Mouse (Mus musculus): ENCODE data around the gene Eno3. TPM values are rescaled to one million over a fixed set of nuclear protein-coding genes. Genes with fewer than 3 reads are reported as not detected.

The Eno3 gene
- total and polyA plus RNA-seq, 3 experiments: 1,222 to 1,659 (median 1,523) TPM

DNA sequence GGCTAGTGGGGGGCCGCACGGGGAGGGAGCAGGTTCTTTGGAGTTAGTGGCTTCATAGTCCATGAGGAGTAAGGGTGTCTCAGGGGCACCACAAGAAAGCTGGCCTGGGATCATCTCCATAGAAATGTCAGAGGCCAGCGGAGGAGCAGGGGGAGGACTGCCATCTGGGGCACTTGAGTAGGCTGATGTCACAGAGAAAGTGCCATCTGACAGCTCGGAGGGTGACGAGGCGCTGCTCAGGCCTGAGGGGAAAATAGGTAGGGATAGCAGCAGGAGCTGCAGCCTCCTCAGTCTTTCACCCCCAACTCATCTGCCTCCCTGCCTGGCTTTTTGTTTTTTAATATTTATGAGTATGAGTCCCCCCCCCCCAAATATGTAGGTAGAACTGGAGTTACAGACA lies 17.0 kb downstream of the Eno3 start:
- 89% methylated on average over 6 of the region's 6 CpGs for WGBS

DNA sequence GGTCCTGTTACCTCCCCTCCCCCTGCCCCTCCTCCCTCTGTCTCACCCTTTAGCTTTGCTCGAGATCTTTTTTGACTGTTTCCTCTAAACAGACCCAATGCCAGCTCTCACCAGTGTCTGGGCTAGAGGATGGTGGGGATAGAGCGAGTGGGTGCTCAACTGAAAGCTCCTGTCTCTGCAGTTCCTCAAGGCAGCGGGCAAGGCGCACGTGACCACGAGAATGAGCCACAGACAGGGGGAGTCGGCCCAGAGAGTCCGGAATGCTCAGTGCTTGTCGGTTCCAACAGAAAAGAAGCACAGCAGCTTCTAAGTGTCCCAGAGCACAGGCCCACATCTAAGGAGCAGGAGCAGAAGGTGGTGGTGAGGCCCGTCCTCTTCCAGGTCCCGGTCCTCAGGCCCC lies 17.5 kb downstream of the Eno3 start:
- no peak overlapping the region for H3K9ac ChIP-seq (ENCODE audit: low read depth, low read length)
- DNase-seq: no peak
- WGBS: 78% methylated on average over 11 of the region's 11 CpGs
- H3K4me3 ChIP-seq: no peak overlapping the region
- no peak overlapping the region for H3K27ac ChIP-seq
- intact Hi-C loops (cut with DNase I): no loop called here
- no peak for TF ChIP-seq EP300 (IDR thresholded peaks at IDR 0.05; ENCODE audit: insufficient read depth, low read depth, low read length)
- TF ChIP-seq CTCF (IDR thresholded peaks at IDR 0.05): no peak
- no peak for TF ChIP-seq POLR2A (IDR thresholded peaks at IDR 0.05; ENCODE audit: insufficient read depth, low read depth, low read length)
- no peaks in the 10 kb centered on the region for H3K4me1 ChIP-seq (ENCODE audit: control insufficient read depth, insufficient read depth, low read length)
- H3K79me2 ChIP-seq (replicated peaks; ENCODE audit: control insufficient read depth, insufficient read depth, low read length): no peaks in the 10 kb centered on the region
- H3K27me3 ChIP-seq (ENCODE audit: control insufficient read depth, insufficient read depth, low read length): no peaks in the 10 kb centered on the region
- H3K36me3 ChIP-seq (ENCODE audit: control insufficient read depth, insufficient read depth, low read length): no peaks in the 10 kb centered on the region; the same call in 1 of the 2 replicates

More for the DNA sequence above, 17.0 kb downstream of the Eno3 start:
- intact Hi-C loops (cut with DNase I): no loop called here
- Histone ChIP-seq H3K27ac (no peak overlapping the region), H3K79me2 (replicated peaks; ENCODE audit: control insufficient read depth, insufficient read depth, low read length) (no peaks in the 10 kb centered on the region), H3K27me3 (ENCODE audit: control insufficient read depth, insufficient read depth, low read length) (no peaks in the 10 kb centered on the region), H3K9ac (ENCODE audit: low read depth, low read length) (no peak overlapping the region), H3K36me3 (ENCODE audit: control insufficient read depth, insufficient read depth, low read length) (no peaks in the 10 kb centered on the region; the same call in 1 of the 2 replicates), H3K4me1 (ENCODE audit: control insufficient read depth, insufficient read depth, low read length) (no peaks in the 10 kb centered on the region), H3K4me3 (no peak overlapping the region)
- no peak for DNase-seq
- TF ChIP-seq CTCF (IDR thresholded peaks at IDR 0.05) (no peak), POLR2A (IDR thresholded peaks at IDR 0.05; ENCODE audit: insufficient read depth, low read depth, low read length) (no peak), EP300 (IDR thresholded peaks at IDR 0.05; ENCODE audit: insufficient read depth, low read depth, low read length) (no peak)

DNA sequence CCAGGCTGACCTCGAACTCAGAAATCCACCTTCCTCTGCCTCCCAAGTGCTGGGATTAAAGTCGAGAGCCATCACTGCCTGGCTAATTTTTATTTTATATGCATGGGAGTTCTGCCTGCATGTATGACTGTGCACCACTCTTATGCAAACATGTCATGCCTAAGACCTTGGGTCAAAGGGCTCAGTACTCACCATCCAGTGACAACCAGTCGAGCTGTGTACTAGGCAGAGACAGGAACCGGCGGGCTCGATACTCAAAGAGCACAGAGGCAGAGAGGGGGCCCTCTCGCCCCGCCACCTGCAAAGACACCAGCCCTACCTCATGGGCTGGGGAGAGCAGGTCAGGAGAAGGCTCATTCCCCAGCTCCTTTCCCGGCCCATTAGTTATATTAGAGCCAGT lies 21.1 kb downstream of the Eno3 start:
- Histone ChIP-seq H3K9ac (ENCODE audit: low read depth, low read length) (no peak overlapping the region), H3K36me3 (ENCODE audit: control insufficient read depth, insufficient read depth, low read length) (no peaks in the 10 kb centered on the region; the same call in 1 of the 2 replicates), H3K27ac (no peak overlapping the region), H3K4me1 (ENCODE audit: control insufficient read depth, insufficient read depth, low read length) (peaks cover 1% of the 10 kb centered on the region), H3K27me3 (ENCODE audit: control insufficient read depth, insufficient read depth, low read length) (no peaks in the 10 kb centered on the region), H3K79me2 (replicated peaks; ENCODE audit: control insufficient read depth, insufficient read depth, low read length) (no peaks in the 10 kb centered on the region), H3K4me3 (no peak overlapping the region)
- DNase-seq: no peak
- TF ChIP-seq CTCF (IDR thresholded peaks at IDR 0.05) (no peak), EP300 (IDR thresholded peaks at IDR 0.05; ENCODE audit: insufficient read depth, low read depth, low read length) (no peak), POLR2A (IDR thresholded peaks at IDR 0.05; ENCODE audit: insufficient read depth, low read depth, low read length) (no peak)
- WGBS: 88% methylated on average over 9 of the region's 9 CpGs
- intact Hi-C loops (cut with DNase I): no loop called here

DNA sequence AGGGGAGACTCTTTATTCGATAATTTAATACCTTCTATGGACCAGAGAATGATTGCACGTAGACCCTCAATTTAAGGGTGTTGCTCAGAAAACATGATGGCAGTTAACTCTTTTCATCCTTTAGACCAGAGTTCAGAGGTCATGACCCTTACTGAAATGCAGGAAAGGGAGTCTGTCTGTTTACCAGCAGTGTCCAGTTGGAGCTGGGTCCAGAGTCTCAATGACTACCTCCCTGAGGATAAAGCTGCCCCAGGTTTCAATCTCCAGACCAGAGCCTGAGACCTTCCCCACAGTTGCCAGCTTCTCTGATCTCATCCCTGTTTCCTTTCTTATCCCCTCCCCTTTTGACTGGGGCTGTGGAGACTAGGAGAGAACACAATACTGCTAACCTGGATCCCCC lies 21.6 kb downstream of the Eno3 start:
- Histone ChIP-seq H3K4me3 (no peak overlapping the region), H3K79me2 (replicated peaks; ENCODE audit: control insufficient read depth, insufficient read depth, low read length) (no peaks in the 10 kb centered on the region), H3K27me3 (ENCODE audit: control insufficient read depth, insufficient read depth, low read length) (no peaks in the 10 kb centered on the region), H3K36me3 (ENCODE audit: control insufficient read depth, insufficient read depth, low read length) (no peaks in the 10 kb centered on the region; the same call in 1 of the 2 replicates), H3K4me1 (ENCODE audit: control insufficient read depth, insufficient read depth, low read length) (peaks cover 1% of the 10 kb centered on the region), H3K27ac (no peak overlapping the region), H3K9ac (ENCODE audit: low read depth, low read length) (no peak overlapping the region)
- WGBS: 93% methylated on average over 2 of the region's 2 CpGs
- intact Hi-C loops (cut with DNase I): no loop called here
- DNase-seq: no peak
- no peak for TF ChIP-seq CTCF (IDR thresholded peaks at IDR 0.05)
- TF ChIP-seq POLR2A (IDR thresholded peaks at IDR 0.05; ENCODE audit: insufficient read depth, low read depth, low read length): no peak
- TF ChIP-seq EP300 (IDR thresholded peaks at IDR 0.05; ENCODE audit: insufficient read depth, low read depth, low read length): no peak

DNA sequence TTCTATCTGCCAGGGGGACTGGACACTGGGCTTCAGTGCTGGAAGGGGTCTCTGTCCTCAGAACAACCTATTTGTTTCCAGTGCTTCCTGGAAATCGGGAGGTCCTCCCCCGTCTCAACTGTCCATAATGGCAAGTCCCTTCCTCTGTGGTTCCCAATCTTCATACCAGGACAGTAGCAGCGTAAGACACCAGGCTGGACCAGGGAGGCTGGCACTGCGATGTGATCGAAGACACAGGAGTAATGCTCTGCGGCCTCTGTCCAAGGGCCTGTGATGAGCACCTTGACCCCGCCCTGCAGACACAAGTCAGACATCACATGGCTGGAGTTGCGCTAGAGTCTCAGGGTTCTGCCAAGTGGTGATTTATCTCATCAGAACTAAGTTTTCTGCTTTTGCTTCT lies 22.4 kb downstream of the Eno3 start:
- DNase-seq: no peak

DNA sequence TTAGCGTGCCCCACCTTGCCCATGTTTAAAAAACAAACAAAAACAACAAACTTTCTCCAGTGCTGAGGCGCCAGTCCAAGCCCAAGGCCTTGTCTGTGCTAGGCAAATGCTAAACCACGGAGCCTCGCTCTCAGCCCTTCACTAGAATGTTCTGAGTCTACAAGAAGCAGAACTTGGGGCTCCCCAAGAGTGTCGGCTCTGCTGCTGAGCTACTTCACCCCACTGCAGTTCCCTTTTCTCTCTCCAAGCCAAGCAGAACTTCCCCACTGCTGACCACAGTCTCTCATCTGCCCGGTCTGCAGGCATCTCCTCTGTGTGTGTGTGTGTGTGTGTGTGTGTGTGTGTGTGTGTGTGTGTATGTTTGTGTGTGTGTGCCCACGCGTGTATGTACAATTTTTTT lies 22.9 kb downstream of the Eno3 start:
- peaks cover 1% of the 10 kb centered on the region for H3K4me1 ChIP-seq (ENCODE audit: control insufficient read depth, insufficient read depth, low read length)
- H3K27ac ChIP-seq: no peak overlapping the region
- no peak overlapping the region for H3K9ac ChIP-seq (ENCODE audit: low read depth, low read length)
- H3K4me3 ChIP-seq: no peak overlapping the region
- TF ChIP-seq POLR2A (IDR thresholded peaks at IDR 0.05; ENCODE audit: insufficient read depth, low read depth, low read length): no peak
- TF ChIP-seq EP300 (IDR thresholded peaks at IDR 0.05; ENCODE audit: insufficient read depth, low read depth, low read length): no peak
- no peak for TF ChIP-seq CTCF (IDR thresholded peaks at IDR 0.05)
- no peaks in the 10 kb centered on the region for H3K79me2 ChIP-seq (replicated peaks; ENCODE audit: control insufficient read depth, insufficient read depth, low read length)
- WGBS: 85% methylated on average over 8 of the region's 8 CpGs
- peak in 1 of 2 experiments; percentile 55 for DNase-seq
- intact Hi-C loops (cut with DNase I): no loop called here
- no peaks in the 10 kb centered on the region for H3K27me3 ChIP-seq (ENCODE audit: control insufficient read depth, insufficient read depth, low read length)
- no peaks in the 10 kb centered on the region for H3K36me3 ChIP-seq (ENCODE audit: control insufficient read depth, insufficient read depth, low read length)

More for the DNA sequence above, 22.4 kb downstream of the Eno3 start:
- TF ChIP-seq CTCF (IDR thresholded peaks at IDR 0.05): no peak
- TF ChIP-seq EP300 (IDR thresholded peaks at IDR 0.05; ENCODE audit: insufficient read depth, low read depth, low read length): no peak
- no peak for TF ChIP-seq POLR2A (IDR thresholded peaks at IDR 0.05; ENCODE audit: insufficient read depth, low read depth, low read length)
- Histone ChIP-seq H3K79me2 (replicated peaks; ENCODE audit: control insufficient read depth, insufficient read depth, low read length) (no peaks in the 10 kb centered on the region), H3K4me3 (no peak overlapping the region), H3K36me3 (ENCODE audit: control insufficient read depth, insufficient read depth, low read length) (no peaks in the 10 kb centered on the region), H3K27ac (no peak overlapping the region), H3K27me3 (ENCODE audit: control insufficient read depth, insufficient read depth, low read length) (no peaks in the 10 kb centered on the region), H3K9ac (ENCODE audit: low read depth, low read length) (no peak overlapping the region), H3K4me1 (ENCODE audit: control insufficient read depth, insufficient read depth, low read length) (peaks cover 1% of the 10 kb centered on the region)
- intact Hi-C loops (cut with DNase I): no loop called here
- WGBS: 91% methylated on average over 8 of the region's 8 CpGs
